Mouse (Mus musculus): ENCODE data around the gene Pi16.

Gene Pi16

DNA sequence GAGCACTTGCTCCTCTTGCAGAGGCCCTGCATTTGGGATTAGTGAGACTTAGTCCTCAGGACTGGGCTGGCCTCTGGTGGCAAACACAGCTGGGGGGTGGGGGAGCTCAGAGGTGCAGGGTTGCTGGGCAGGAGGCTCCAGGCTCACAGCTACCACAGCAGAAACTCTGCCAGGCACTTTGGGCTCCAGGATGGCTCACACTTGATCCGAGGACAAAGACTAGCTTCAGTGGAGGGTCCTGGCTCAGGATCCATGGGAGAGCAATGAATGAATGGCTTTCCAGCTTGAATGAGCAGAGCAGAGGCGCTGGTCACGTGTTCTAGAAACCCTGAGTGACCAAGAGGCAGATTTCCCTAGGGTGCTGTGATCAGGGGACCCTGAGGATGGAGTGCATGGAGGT, 41.4 kb downstream of the Pi16 start:
- DNase-seq, result no peak

DNA sequence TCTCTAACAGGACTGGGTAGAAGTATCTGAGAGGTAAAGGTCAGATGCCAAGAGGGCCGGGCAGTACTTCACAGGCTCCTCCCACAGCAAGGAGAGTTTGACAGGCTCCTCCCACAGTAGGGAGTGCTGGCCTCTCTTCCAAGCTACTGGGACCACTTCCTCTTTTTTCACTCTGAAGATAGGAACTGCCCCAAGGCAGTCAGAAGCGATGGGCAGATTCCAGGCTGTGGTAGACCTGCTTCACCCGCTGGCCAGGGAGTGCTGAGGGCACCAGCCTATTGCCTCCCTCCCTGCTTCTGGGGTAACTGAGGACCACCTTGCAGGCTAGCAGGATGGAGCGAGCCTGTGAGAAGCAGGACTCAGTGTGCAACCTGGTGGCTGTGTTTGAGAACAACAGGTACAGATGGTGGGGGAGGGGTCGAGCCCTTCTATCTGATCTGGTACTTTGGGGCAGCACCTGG, 43.3 kb downstream of the Pi16 start, which contains the start of gene Fgd2:
Fgd2 (plus strand) TSS at position 154 of the 461 bp plus-strand sequence.
- peak; percentile 73 to 78 for DNase-seq

DNA sequence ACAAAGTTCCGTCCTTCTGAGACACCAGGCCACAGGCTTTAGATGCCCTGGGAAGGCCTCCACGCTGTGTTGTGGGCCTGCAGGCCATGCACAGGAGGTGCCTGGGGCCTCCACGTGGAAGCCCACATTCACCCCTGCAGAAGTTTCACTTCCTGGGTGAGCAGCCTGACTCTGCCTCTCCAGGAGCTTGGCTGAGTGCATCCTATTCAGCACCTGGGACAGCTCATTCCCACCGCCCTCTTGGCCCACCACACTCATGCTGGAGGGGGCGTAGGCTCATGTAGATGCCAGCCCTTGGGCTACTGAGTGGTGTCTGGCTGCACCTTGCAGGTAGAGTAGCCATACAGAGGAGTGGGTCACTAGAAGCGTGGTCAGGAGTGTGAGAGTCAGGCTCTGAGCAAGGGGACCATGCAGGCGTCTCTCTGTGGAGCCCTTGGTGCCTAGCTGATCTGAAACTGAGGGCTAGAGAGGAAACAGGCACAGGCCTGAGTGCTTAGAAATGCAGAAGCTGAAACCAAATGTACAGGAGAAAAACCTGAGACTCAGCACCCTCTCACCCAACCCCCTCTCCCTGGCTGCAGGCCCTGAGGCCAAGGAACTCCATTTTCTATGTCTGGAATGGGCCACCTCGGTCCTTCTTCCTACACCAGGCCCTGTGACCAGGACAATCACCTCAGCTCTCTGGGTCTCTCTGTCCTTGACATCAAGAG, 44.7 kb downstream of the Pi16 start:
- DNase-seq, result no peak

DNA sequence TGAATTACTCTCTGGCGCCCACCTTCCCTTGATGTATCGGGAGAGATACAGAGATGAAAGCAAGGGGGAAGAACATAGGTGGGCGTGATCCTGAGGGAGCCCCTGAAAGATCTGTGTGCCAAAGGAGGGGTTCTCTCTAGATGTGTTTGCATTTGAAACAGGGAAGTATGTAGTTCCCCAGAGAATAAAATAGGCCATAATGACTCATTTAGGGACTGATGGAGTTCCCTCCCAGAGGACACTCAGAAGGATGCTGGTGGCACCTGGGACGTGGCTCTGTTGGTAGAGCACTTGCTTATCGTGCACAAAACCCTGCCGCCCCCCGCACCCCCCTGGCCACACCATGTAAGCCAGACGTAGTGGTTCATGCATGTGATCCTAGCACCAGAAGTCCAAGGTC, 45.6 kb downstream of the Pi16 start:
- DNase-seq, result no peak

DNA sequence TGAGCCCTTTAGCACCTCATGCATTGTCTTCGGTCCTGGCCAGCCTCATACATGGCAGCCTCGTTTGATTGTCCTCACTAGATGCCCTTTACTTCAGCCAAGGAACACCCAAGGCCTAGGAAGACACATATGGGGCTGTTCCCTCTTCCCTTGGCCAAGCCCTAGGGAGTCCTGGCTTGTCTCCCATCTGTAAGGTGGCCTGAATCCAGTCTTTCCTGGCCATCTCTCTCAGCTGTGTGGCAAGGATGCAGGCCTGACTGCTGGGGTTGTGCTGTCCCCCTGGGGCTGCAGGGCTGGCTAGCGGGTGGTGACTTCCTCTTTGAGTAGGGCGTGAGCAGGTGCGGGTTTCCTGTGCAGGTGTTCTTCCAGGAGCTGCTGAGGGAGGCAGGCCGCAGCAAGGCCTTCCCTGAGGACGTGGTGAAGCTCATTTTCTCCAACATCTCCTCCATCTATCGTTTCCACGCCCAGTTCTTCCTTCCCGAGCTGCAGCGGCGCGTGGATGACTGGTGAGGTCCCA, 47.7 kb downstream of the Pi16 start:
- no peak for DNase-seq

DNA sequence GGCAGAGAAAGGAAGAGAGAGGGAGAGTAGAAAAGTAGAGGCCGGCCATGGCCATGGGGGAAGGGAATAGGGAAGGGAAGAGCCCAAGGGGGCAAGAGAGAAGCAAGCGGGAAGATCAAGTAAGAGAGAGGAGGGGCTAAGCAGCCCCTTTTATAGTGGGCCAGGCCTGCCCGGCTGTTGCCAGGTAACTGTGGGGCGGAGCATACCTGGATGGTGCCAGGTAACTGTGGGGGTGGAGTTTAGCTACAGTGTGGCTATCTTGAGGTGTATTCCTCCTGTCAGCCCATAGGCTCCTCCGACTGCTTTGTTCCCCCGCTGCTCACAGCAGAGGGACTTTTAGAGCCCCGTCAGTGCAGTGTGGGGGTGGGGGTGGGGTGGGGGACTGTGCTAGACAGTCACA, 51.2 kb downstream of the Pi16 start:
- peak; percentile 60 to 77 for DNase-seq

DNA sequence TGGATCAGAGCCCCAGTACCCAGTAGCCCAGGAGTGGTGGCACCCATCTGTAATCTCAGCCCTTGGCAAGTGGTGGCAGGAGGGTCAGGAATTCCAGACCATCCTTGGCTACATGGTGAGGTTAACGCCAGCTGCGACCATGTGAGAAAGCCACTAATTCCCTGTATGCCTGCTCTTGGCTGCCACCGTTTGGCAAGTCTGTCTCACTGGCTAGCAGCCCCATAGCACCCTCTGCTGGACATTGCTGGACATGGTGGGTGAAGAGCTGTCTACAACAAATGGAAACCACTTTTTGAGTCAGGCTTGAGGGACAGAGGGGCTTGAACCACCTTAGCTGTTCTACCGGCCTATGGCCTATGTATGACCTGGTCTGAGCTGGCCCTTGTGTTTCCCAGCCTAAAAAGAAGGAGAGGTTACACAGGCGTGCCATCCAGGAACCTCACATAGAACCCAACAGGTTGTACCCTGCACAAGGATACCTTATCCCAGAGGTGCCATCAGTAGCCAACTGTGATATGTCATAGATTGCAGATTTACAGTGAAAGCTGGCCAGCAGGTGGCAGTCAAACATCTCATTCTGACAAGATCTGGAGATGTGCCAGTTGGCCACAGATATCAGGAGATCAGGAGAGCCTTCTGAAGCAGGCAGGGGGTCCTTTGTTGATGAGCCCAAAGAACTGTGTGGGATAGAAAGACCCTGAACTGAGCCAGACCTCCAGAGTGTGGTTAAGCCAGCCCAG, 53.7 kb downstream of the Pi16 start:
- DNase-seq, result peak; percentile 90 to 92

DNA sequence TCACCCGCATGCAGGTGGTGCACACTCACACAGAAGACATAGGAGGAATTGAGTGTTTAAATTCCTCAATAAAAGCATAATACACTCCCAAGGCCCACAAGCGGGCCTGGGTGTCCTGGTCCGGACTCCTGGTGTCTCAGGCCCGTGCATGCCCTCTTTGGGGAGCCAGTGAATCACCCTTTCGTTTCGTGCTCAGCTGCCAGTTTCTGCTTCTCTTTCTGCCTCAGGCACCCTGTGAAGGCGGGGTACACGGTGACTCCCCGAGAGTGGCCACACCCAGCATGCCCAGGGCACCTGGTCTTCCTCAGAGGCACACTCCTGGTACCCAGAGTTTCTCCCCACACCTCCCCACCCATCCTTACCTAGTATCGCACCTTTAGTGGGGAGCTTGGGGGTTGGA, 58.4 kb downstream of the Pi16 start:
- no peak for DNase-seq

DNA sequence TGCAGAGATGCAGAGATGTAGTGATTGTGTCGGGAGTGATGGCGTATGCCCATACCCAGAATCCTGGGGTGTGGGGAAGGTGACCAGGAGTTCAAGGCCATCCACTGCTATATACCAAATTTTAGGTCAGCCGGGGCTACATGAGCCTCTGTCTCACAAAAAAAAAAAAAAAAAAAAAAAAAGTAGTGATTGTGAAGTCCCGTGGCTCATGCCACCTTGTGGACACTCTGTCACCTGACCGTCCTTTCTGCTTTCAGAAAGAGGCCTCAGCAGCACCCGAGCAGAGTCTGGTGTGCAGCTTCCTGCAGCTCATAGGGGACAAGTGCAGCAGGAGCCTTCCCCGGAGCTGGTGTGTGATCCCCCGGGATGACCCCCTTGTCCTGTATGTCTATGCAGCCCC, 60.6 kb downstream of the Pi16 start:
- DNase-seq, result no peak
